Mouse (Mus musculus): ENCODE results near the gene Emc8. TPM values are rescaled to one million over a fixed set of nuclear protein-coding genes. Genes with fewer than 3 reads are reported as not detected.
A peak's percentile ranks its signal among the peaks of the same experiment; 100 is the strongest.

Emc8 gene
- polyA plus RNA-seq, 1 experiment from 2014 or later, result 254 TPM

GRCm38 (mm10) chr8:120698426-120698825 lies 30.1 kb upstream of the Emc8 start:
- Histone ChIP-seq H3K27me3 (no peaks in the 10 kb centered on the region), H3K9me3 (no peaks in the 10 kb centered on the region), H3K4me2 (no peak overlapping the region), H3K4me3 (no peak overlapping the region), H3K36me3 (no peaks in the 10 kb centered on the region), H3K9ac (no peak overlapping the region), H3K27ac (no peak overlapping the region), H3K4me1 (peaks cover 8% of the 10 kb centered on the region)
- 87% methylated on average over 7 of the region's 7 CpGs for WGBS
- no peak for ATAC-seq (ENCODE audit: insufficient number of reproducible peaks, insufficient read depth, low FRiP score, low TSS enrichment, low read depth)

- H3K4me1 ChIP-seq, result peaks cover 8% of the 10 kb centered on the region
- H3K36me3 ChIP-seq, result no peaks in the 10 kb centered on the region
- H3K9ac ChIP-seq, result no peak overlapping the region
- ATAC-seq (ENCODE audit: insufficient number of reproducible peaks, insufficient read depth, low FRiP score, low TSS enrichment, low read depth), result no peak
- no peak overlapping the region for H3K27ac ChIP-seq
- no peaks in the 10 kb centered on the region for H3K27me3 ChIP-seq
- H3K4me2 ChIP-seq, result no peak overlapping the region
- H3K9me3 ChIP-seq, result no peaks in the 10 kb centered on the region
- H3K4me3 ChIP-seq, result no peak overlapping the region
Observed at GRCm38 (mm10) chr8:120697979-120698272, 29.6 kb upstream of the Emc8 start.

GRCm38 (mm10) chr8:120697154-120697978 lies 29.0 kb upstream of the Emc8 start:
- H3K4me1 ChIP-seq, result peaks cover 8% of the 10 kb centered on the region
- no peak overlapping the region for H3K4me3 ChIP-seq
- no peak for ATAC-seq (ENCODE audit: insufficient number of reproducible peaks, insufficient read depth, low FRiP score, low TSS enrichment, low read depth)
- no peak overlapping the region for H3K27ac ChIP-seq
- H3K9ac ChIP-seq, result no peak overlapping the region
- H3K9me3 ChIP-seq, result no peaks in the 10 kb centered on the region
- no peaks in the 10 kb centered on the region for H3K36me3 ChIP-seq
- H3K4me2 ChIP-seq, result no peak overlapping the region
- 75% methylated on average over 17 of the region's 17 CpGs for WGBS
- H3K27me3 ChIP-seq, result no peaks in the 10 kb centered on the region

- Histone ChIP-seq H3K27me3 (no peaks in the 10 kb centered on the region), H3K4me3 (no peak overlapping the region), H3K4me2 (no peak overlapping the region), H3K27ac (no peak overlapping the region), H3K4me1 (peaks cover 8% of the 10 kb centered on the region), H3K36me3 (no peaks in the 10 kb centered on the region), H3K9ac (no peak overlapping the region), H3K9me3 (no peaks in the 10 kb centered on the region)
- 50% methylated on average over 13 of the region's 13 CpGs for WGBS
- ATAC-seq (ENCODE audit: insufficient number of reproducible peaks, insufficient read depth, low FRiP score, low TSS enrichment, low read depth), result no peak
Observed at GRCm38 (mm10) chr8:120696401-120697153, 28.2 kb upstream of the Emc8 start.

GRCm38 (mm10) chr8:120693861-120694493 lies 25.6 kb upstream of the Emc8 start:
- Histone ChIP-seq H3K27me3 (no peaks in the 10 kb centered on the region; the same call in 1 of the 2 replicates), H3K36me3 (no peaks in the 10 kb centered on the region), H3K9me3 (no peaks in the 10 kb centered on the region), H3K4me2 (no peak overlapping the region), H3K27ac (no peak overlapping the region), H3K4me3 (no peak overlapping the region), H3K4me1 (peaks cover 8% of the 10 kb centered on the region), H3K9ac (no peak overlapping the region)
- no peak for ATAC-seq (ENCODE audit: insufficient number of reproducible peaks, insufficient read depth, low FRiP score, low TSS enrichment, low read depth)
- WGBS, result 52% methylated on average over 22 of the region's 22 CpGs

GRCm38 (mm10) chr8:120692934-120693333 lies 24.6 kb upstream of the Emc8 start:
- Histone ChIP-seq H3K27me3 (no peaks in the 10 kb centered on the region; the same call in 1 of the 2 replicates), H3K36me3 (no peaks in the 10 kb centered on the region), H3K9me3 (no peaks in the 10 kb centered on the region), H3K27ac (no peak overlapping the region), H3K9ac (no peak overlapping the region), H3K4me1 (peaks cover 8% of the 10 kb centered on the region), H3K4me2 (no peak overlapping the region), H3K4me3 (no peak overlapping the region)
- WGBS, result 48% methylated on average over 4 of the region's 4 CpGs
- no peak for ATAC-seq (ENCODE audit: insufficient number of reproducible peaks, insufficient read depth, low FRiP score, low TSS enrichment, low read depth)

GRCm38 (mm10) chr8:120688511-120688910 lies 20.1 kb upstream of the Emc8 start:
- 86% methylated on average over 7 of the region's 7 CpGs for WGBS
- Histone ChIP-seq H3K4me2 (no peak overlapping the region), H3K4me3 (no peak overlapping the region), H3K27me3 (no peaks in the 10 kb centered on the region; the same call in 1 of the 2 replicates), H3K9me3 (no peaks in the 10 kb centered on the region), H3K4me1 (peaks cover 30% of the 10 kb centered on the region), H3K36me3 (no peaks in the 10 kb centered on the region), H3K9ac (no peak overlapping the region), H3K27ac (no peak overlapping the region)
- no peak for ATAC-seq (ENCODE audit: insufficient number of reproducible peaks, insufficient read depth, low FRiP score, low TSS enrichment, low read depth)

GRCm38 (mm10) chr8:120687786-120688185 lies 19.4 kb upstream of the Emc8 start:
- ATAC-seq (ENCODE audit: insufficient number of reproducible peaks, insufficient read depth, low FRiP score, low TSS enrichment, low read depth), result no peak
- 80% methylated on average over 8 of the region's 8 CpGs for WGBS

GRCm38 (mm10) chr8:120686576-120686975 lies 18.2 kb upstream of the Emc8 start:
- peaks cover 30% of the 10 kb centered on the region for H3K4me1 ChIP-seq
- H3K4me2 ChIP-seq, result no peak overlapping the region
- H3K4me3 ChIP-seq, result no peak overlapping the region
- H3K9me3 ChIP-seq, result no peaks in the 10 kb centered on the region
- no peak for ATAC-seq (ENCODE audit: insufficient number of reproducible peaks, insufficient read depth, low FRiP score, low TSS enrichment, low read depth)
- WGBS, result 73% methylated on average over 5 of the region's 5 CpGs
- no peaks in the 10 kb centered on the region for H3K36me3 ChIP-seq
- H3K27ac ChIP-seq, result no peak overlapping the region
- peaks cover 7% of the 10 kb centered on the region; the same call in 1 of the 2 replicates for H3K27me3 ChIP-seq
- no peak overlapping the region; the same call in 1 of the 2 replicates for H3K9ac ChIP-seq

More at GRCm38 (mm10) chr8:120687786-120688185, 19.4 kb upstream of the Emc8 start:
- H3K9me3 ChIP-seq, result no peaks in the 10 kb centered on the region
- H3K36me3 ChIP-seq, result no peaks in the 10 kb centered on the region
- H3K4me3 ChIP-seq, result no peak overlapping the region
- H3K4me1 ChIP-seq, result peaks cover 30% of the 10 kb centered on the region
- H3K4me2 ChIP-seq, result no peak overlapping the region
- no peak overlapping the region for H3K9ac ChIP-seq
- H3K27me3 ChIP-seq, result peaks cover 3% of the 10 kb centered on the region; the same call in 1 of the 2 replicates
- H3K27ac ChIP-seq, result no peak overlapping the region

GRCm38 (mm10) chr8:120686051-120686450 lies 17.7 kb upstream of the Emc8 start:
- no peak overlapping the region for H3K4me3 ChIP-seq
- ATAC-seq (ENCODE audit: insufficient number of reproducible peaks, insufficient read depth, low FRiP score, low TSS enrichment, low read depth), result no peak
- 71% methylated on average over 13 of the region's 13 CpGs for WGBS
- H3K4me1 ChIP-seq, result peaks cover 30% of the 10 kb centered on the region
- H3K27ac ChIP-seq, result peak overlapping the region; percentile 81
- no peaks in the 10 kb centered on the region for H3K9me3 ChIP-seq
- no peaks in the 10 kb centered on the region for H3K36me3 ChIP-seq
- peaks cover 7% of the 10 kb centered on the region; the same call in 1 of the 2 replicates for H3K27me3 ChIP-seq
- H3K4me2 ChIP-seq, result no peak overlapping the region
- H3K9ac ChIP-seq, result peak overlapping the region; percentile 6; the same call in 1 of the 2 replicates

- no peak overlapping the region for H3K4me2 ChIP-seq
- peaks cover 7% of the 10 kb centered on the region; the same call in 1 of the 2 replicates for H3K27me3 ChIP-seq
- ATAC-seq (ENCODE audit: insufficient number of reproducible peaks, insufficient read depth, low FRiP score, low TSS enrichment, low read depth), result no peak
- peak overlapping the region; percentile 81 for H3K27ac ChIP-seq
- no peak overlapping the region for H3K4me3 ChIP-seq
- H3K4me1 ChIP-seq, result peaks cover 30% of the 10 kb centered on the region
- H3K36me3 ChIP-seq, result no peaks in the 10 kb centered on the region
- 78% methylated on average over 8 of the region's 8 CpGs for WGBS
- no peaks in the 10 kb centered on the region for H3K9me3 ChIP-seq
- peak overlapping the region; percentile 6; the same call in 1 of the 2 replicates for H3K9ac ChIP-seq
Observed at GRCm38 (mm10) chr8:120685591-120685990, 17.2 kb upstream of the Emc8 start.
